Mouse (Mus musculus) hematopoietic stem cell, adult 5-6 weeks (primary cell): Measurements from ENCODE around the gene Thap3. TPM values are rescaled to one million over a fixed set of nuclear protein-coding genes. Genes with fewer than 3 reads are reported as not detected.
A peak's percentile ranks its signal among the peaks of the same experiment; 100 is the strongest.

Experiments
- ATAC-seq, 2 experiments: fragments of 125-278 bp in 1 of 2; replicated peaks in 1 of 2; 2 replicates each; pipeline ENCODE4 v1.8.0; 2016 to 2017; ENCODE audit warnings: inconsistent platforms in 2 of 2, mild to moderate bottlenecking in 2 of 2, moderate number of reproducible peaks in 2 of 2, low read depth in 1 of 2, moderate TSS enrichment in 1 of 2; ENCODE audit not compliant: low FRiP score in 2 of 2, poor library complexity in 2 of 2, severe bottlenecking in 2 of 2, insufficient read depth in 1 of 2, low TSS enrichment in 1 of 2
- total RNA-seq: library from RNA; stranded (forward); fragments of 172-1452, 232-1000 nt; gene quantifications from 2 replicates; pipeline ENCODE4 v1.2.3, GENCODE M21; 2017

The Thap3 gene
- total RNA-seq, 1 experiment from 2014 or later = 14.5 TPM

- no peak for ATAC-seq
Measured at GRCm38 (mm10) chr4:151995371-151996172, 6.8 kb upstream of the Thap3 start.

DNA sequence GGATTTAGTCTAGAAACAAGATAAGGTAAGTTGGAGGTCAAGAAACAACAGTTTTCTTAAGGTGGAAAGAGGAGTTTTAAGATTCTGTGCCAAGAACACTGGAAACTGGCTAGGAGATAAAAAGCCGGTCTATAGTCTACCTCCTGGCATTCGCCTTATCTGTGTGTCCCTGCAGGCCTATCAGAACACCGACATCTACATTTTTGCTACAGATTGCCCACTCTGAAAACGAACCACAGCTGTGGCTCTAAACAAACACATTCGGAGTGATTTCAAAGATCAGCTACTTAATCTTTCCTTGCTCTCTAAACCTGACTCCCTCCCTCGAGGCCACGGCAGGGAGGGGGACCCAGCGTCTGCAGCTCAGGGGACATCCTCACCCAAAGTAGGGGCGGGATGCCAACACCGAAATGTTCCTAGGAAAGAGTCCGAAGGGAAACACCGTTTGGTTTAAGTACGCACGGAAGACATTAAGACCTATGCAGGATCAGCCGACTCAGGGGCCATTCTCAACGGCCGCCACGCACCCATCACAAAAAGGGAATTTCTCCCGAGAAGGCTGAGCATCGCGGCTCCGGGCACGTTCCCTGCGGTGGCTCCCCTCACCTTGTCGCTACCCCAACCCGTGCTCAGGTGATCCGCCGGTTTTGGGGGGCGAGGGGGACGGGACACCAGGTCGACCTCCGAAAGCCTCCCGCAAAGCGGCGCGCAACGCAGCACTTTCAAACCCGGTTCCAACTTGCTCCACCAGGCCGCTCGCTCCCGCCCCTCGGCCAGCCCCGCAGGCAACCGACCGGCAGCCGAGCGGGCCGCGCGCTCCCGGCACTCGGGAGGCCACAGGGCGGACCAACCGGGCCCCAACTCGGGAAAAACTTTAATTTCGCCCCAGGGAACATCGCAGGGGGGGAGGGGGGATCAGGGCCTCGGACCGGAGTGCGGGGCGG lies 5.7 kb upstream of the Thap3 start:
- ATAC-seq = no peak

DNA sequence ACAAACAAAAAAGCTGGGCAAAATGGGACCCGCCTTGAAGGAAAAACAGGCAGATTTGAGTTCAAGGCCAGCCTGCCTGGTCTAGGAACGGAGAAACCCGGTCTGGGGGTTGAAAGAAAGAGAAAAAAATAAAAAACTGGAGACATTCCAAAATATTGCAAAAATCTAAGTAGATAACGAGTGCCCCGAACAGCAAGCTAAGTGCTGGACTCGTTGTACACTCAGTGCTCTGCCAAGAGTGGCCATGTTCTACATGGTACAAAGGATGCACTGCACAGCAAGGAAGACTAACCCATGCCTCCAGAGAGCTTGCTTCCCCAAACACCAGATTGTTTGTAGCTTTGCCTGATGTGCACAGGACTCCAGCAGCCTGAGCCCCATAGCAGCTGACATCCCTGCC lies 4.2 kb upstream of the Thap3 start:
- ATAC-seq = no peak

DNA sequence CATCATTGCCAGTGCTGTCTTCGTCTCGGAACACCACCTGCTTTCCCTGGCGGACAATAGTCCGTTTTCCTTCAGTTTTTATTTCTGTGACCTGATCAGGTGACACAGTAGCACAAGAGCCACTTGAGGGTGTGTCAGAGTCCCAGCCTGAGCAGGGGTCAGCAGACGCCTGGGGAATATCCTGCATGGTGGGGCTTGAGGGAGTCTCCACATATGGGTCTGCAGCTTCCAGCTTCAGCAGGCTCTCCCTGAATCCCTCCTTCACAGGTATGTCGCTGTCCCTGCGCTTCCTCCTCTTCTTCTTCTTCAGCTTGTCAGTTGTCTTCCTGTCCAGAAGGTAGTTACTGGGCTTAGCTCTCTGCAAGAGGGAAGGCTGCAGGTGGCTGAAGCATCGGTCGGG lies 3.3 kb upstream of the Thap3 start:
- ATAC-seq = no peak

GRCm38 (mm10) chr4:151989110-151989488 lies 302 bp upstream of the Thap3 start:
- no peak for ATAC-seq

DNA sequence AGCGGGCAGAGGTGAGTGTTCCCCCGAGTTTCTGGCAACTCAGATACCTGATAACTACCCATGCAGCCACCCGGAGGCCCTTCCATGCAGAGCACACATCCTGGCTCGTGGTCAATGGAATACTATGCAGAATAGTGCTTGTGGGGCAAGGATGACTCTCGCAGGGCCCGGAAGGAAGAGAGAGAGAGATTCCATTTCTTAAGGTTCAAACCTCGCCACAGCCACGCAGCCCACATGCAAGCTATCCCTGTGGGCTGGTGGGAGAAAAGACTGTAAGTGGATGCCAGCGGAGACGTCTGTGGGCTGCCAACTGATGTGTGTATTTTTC lies 819 bp downstream of the Thap3 start:
- no peak for ATAC-seq

GRCm38 (mm10) chr4:151986650-151987049 lies 2.1 kb downstream of the Thap3 start:
- ATAC-seq = no peak

- no peak for ATAC-seq
Measured at GRCm38 (mm10) chr4:151985886-151986285, 2.9 kb downstream of the Thap3 start.

GRCm38 (mm10) chr4:151983560-151983959 lies 5.2 kb downstream of the Thap3 start:
- ATAC-seq = no peak

GRCm38 (mm10) chr4:151983043-151983442 lies 5.8 kb downstream of the Thap3 start:
- ATAC-seq = no peak

- ATAC-seq = peak; percentile 68 to 86
Measured at GRCm38 (mm10) chr4:151981363-151981762, 7.4 kb downstream of the Thap3 start.

GRCm38 (mm10) chr4:151980699-151981098 lies 8.1 kb downstream of the Thap3 start:
- no peak for ATAC-seq

GRCm38 (mm10) chr4:151977748-151978147 lies 11.0 kb downstream of the Thap3 start:
- ATAC-seq = peak; percentile 82 to 86

- no peak for ATAC-seq
Measured at GRCm38 (mm10) chr4:151975441-151975840, 13.4 kb downstream of the Thap3 start.

DNA sequence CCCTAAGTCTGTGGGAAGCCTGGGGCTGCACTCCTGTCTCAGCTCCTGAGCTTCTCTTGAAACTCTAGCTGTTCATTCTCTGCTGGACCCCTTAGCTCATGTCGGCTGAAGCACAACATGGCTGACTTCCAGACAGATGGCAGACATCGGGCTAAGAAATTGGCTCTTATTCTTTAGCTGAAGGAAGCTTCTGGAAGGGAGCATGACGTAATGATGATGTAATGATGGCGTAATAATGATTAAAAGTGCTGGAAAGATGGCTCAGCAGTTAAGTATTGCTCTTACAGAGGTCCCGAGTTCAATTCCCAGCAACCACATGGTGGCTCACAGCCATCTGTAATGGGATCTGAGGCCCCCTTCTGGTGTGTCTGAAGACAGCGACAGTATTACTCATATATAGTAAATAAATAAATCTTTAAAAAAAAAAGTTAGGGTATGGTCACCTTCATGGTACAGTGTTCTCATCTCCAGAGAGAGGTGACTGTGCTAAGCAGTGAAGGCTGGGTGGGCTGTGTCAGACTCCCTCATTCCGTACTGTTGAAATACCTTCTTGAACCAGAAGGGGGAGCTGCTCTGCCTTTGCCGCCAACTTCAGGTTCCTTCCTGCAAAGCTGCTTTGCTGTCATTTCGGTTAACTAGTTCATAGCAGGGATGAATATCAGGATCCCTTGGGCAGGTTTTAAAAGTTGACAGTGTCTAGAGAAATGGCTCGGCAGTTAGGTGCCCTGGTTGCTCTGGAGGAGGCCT lies 16.4 kb downstream of the Thap3 start:
- ATAC-seq = peak in 1 of 2 experiments; percentile 34; a peak in 1 of 4 replicates

DNA sequence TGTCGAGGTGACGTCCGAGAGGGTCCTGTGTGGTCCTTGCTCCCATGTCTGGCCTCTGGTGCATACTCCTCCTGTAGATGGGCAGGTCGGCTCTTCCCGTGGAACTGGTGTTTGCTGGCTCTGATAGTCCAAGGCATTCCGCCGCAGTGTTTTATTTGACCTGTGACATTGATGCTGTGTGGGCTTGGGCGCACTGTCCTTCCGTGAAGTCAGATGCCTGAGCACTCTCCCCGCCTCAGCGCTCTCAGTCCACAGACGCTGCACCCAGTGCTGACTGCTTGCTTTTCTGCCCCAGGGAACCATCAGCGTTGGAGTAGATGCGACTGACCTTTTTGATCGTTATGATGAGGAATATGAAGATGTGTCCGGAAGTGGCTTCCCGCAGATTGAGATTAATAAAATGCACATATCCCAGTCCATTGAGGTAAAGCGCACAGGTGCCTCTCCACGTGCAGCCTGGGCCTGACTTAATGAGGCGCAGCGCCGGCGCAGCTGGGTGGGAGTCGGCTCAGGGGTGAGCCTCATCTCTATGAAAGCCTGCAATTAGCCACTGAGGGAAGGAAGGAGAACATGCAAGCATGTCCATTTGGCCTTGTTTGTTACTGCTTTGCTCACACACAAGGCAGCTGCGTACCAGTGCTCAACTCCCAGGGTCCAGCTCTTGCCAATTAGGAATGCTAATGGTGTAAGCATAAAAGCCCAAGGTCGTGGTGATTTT lies 20.4 kb downstream of the Thap3 start:
- no peak for ATAC-seq

DNA sequence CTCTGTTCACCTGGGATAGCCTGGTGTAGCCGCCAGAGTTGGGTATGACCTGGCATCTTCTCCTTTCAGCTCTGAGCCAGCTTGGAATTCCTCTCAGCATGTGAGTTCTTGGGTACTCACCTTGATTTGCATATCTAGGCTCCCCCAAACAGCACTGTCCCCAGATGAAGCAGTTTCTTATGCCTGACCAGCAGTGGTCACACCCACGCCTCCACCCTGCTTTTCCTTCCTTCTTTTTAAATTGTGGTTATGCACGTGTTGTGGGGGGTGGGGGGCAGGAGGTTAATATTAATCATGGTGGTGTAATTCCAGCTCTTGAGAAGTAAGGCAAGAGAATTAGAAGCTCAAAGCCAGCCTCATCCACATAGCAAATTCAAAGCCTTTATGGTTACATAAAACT lies 26.0 kb downstream of the Thap3 start:
- ATAC-seq = 0 out of 4 replicates have a peak, but pooled peaks of 1 of the 2 experiments have one; percentile 24
